Mouse (Mus musculus) ES-E14 (cell line): ENCODE results near the gene Pkd1. TPM values are rescaled to one million over a fixed set of nuclear protein-coding genes. Genes with fewer than 3 reads are reported as not detected.

Experiments used
- DNase-seq: peaks from one replicate; pipeline ENCODE4 v3.0.0-alpha.2; 2013; ENCODE audit warnings: low read depth, low spot score
- H3K27ac ChIP-seq: 2 replicates; pipeline ENCODE4 v1.5.1; 2012; ENCODE audit warnings: low read depth, mild to moderate bottlenecking, low read length, moderate library complexity, mixed read lengths; ENCODE audit not compliant: poor library complexity, insufficient read depth, severe bottlenecking
- H3K36me3 ChIP-seq: 2 replicates; pipeline ENCODE4 v1.6.1; 2012; ENCODE audit warnings: mild to moderate bottlenecking, low read length, moderate library complexity, mixed read lengths; ENCODE audit not compliant: control insufficient read depth, poor library complexity, insufficient read depth, severe bottlenecking
- H3K4me1 ChIP-seq, 2 experiments: fragments of 150-350 bp in 1 of 2; sonication (generic) in 1 of 2; 2 replicates each; pipeline ENCODE4 v1.6.1; 2012; ENCODE audit warnings: low read length in 2 of 2, mild to moderate bottlenecking in 1 of 2, mixed read lengths in 1 of 2; ENCODE audit not compliant: control insufficient read depth in 2 of 2, insufficient read depth in 2 of 2, poor library complexity in 1 of 2
- H3K4me3 ChIP-seq, 2 experiments: fragments of 150-350 bp in 1 of 2; sonication (generic) in 1 of 2; 2 replicates each; pipeline ENCODE4 v1.5.1; 2012; ENCODE audit warnings: low read length in 2 of 2, low read depth in 1 of 2, mild to moderate bottlenecking in 1 of 2, mixed read lengths in 1 of 2; ENCODE audit not compliant: insufficient read depth in 1 of 2, poor library complexity in 1 of 2, severe bottlenecking in 1 of 2
- H3K9ac ChIP-seq: 2 replicates; pipeline ENCODE4 v1.6.1; 2012; ENCODE audit warnings: low read depth, mild to moderate bottlenecking, low read length, mixed read lengths; ENCODE audit not compliant: poor library complexity, insufficient read depth, severe bottlenecking
- H3K9me3 ChIP-seq: fragments of 150-350 bp; sonication (generic); 2 replicates; pipeline ENCODE4 v1.6.1; 2012; ENCODE audit warnings: low read depth, mild to moderate bottlenecking, low read length; ENCODE audit not compliant: control insufficient read depth, insufficient read depth
- CHD2 ChIP-seq: IDR thresholded peaks from 2 replicates; pipeline ENCODE4 v1.6.1; 2014; ENCODE audit warnings: mild to moderate bottlenecking, low read depth, low read length, inconsistent platforms
- HCFC1 ChIP-seq: IDR thresholded peaks from 2 replicates; pipeline ENCODE4 v1.6.1; 2012; ENCODE audit warnings: low read length, inconsistent platforms, borderline replicate concordance; ENCODE audit not compliant: insufficient read depth
- MAFK ChIP-seq: IDR thresholded peaks from 2 replicates; pipeline ENCODE4 v1.6.1; 2014; ENCODE audit warnings: mild to moderate bottlenecking, low read depth, low read length, inconsistent platforms; ENCODE audit not compliant: insufficient read depth
- ZC3H11A ChIP-seq: IDR thresholded peaks from 2 replicates; pipeline ENCODE4 v1.6.1; 2012; ENCODE audit warnings: low read depth, mild to moderate bottlenecking, inconsistent platforms, low read length, borderline replicate concordance
- ZNF384 ChIP-seq: IDR thresholded peaks from 2 replicates; pipeline ENCODE4 v1.6.1; 2012; ENCODE audit warnings: low read depth, low read length, inconsistent platforms
- in situ Hi-C, 2 experiments: fragments of 600-800 bp; cut with MboI; formaldehyde crosslinking; loops; one replicate each; pipeline ENCODE4 v1.15.1; 2025; ENCODE audit warnings: low sequenced_read_pairs in 2 of 2, inconsistent platforms in 1 of 2; ENCODE audit not compliant: unreplicated experiment in 2 of 2
- total RNA-seq: library from RNA; depleted of rRNA; stranded (reverse); fragments of 300-350 nt; gene quantifications from 2 replicates; pipeline ENCODE4 v1.2.3, GENCODE M21; 2012

The Pkd1 gene
- total RNA-seq, 1 experiment, result 27.8 TPM

GRCm38 (mm10) chr17:24514270-24515257, 35.1 kb upstream of the Pkd1 start:
- peak overlapping the region; percentile 37; the same call in 1 of the 2 replicates for H3K9ac ChIP-seq
- no peak overlapping the region for H3K4me3 ChIP-seq
- in situ Hi-C loops, result no loop called here

GRCm38 (mm10) chr17:24520450-24520849, 29.2 kb upstream of the Pkd1 start:
- no peak for DNase-seq
- Histone ChIP-seq H3K9ac (no peak overlapping the region), H3K27ac (no peak overlapping the region), H3K4me1 (no peaks in the 10 kb centered on the region; a peak in 1 of 4 replicates), H3K36me3 (peaks cover 25% of the 10 kb centered on the region), H3K9me3 (no peaks in the 10 kb centered on the region), H3K4me3 (no peak overlapping the region)
- in situ Hi-C loops, result no loop called here
- TF ChIP-seq ZNF384, result no peak
- TF ChIP-seq CHD2, result no peak
- no peak for TF ChIP-seq HCFC1
- TF ChIP-seq MAFK, result no peak
- no peak for TF ChIP-seq ZC3H11A

More at GRCm38 (mm10) chr17:24514270-24515257, 35.1 kb upstream of the Pkd1 start:
- TF ChIP-seq MAFK (no peak), HCFC1 (no peak), ZNF384 (no peak), ZC3H11A (no peak), CHD2 (no peak)
- no peak for DNase-seq
- H3K4me1 ChIP-seq, result peaks cover 0 to 13% of the 10 kb centered on the region in 2 experiments; a peak in 2 of 4 replicates
- no peak overlapping the region for H3K27ac ChIP-seq
- no peaks in the 10 kb centered on the region for H3K9me3 ChIP-seq
- peaks cover 69% of the 10 kb centered on the region for H3K36me3 ChIP-seq

- TF ChIP-seq ZC3H11A (no peak), CHD2 (no peak), MAFK (no peak), HCFC1 (no peak), ZNF384 (no peak)
Measured at GRCm38 (mm10) chr17:24524734-24525133, 24.9 kb upstream of the Pkd1 start.

GRCm38 (mm10) chr17:24527315-24527714, 22.3 kb upstream of the Pkd1 start:
- Histone ChIP-seq H3K36me3 (peaks cover 21% of the 10 kb centered on the region), H3K9ac (peak overlapping the region; percentile 98), H3K9me3 (no peaks in the 10 kb centered on the region), H3K4me3 (peak overlapping the region; percentile 95 to 98), H3K27ac (peak overlapping the region; percentile 57; the same call in 1 of the 2 replicates), H3K4me1 (peaks cover 0 to 13% of the 10 kb centered on the region in 2 experiments; a peak in 1 of 4 replicates)
- no peak for DNase-seq
- in situ Hi-C loops, result no loop called here
- TF ChIP-seq CHD2 (no peak), ZNF384 (no peak), HCFC1 (no peak), ZC3H11A (no peak), MAFK (no peak)

More at GRCm38 (mm10) chr17:24524734-24525133, 24.9 kb upstream of the Pkd1 start:
- no peaks in the 10 kb centered on the region for H3K9me3 ChIP-seq
- no peak overlapping the region for H3K4me3 ChIP-seq
- DNase-seq, result no peak
- H3K4me1 ChIP-seq, result 0 out of 4 replicates have a peak, but pooled peaks cover 0 to 2% of the 10 kb centered on the region in 2 experiments
- no peak overlapping the region for H3K9ac ChIP-seq
- no peak overlapping the region for H3K27ac ChIP-seq
- in situ Hi-C loops, result no loop called here
- H3K36me3 ChIP-seq, result peaks cover 18% of the 10 kb centered on the region
